Mouse (Mus musculus): Measurements from ENCODE around the gene Camkk2.

Gene Camkk2

DNA sequence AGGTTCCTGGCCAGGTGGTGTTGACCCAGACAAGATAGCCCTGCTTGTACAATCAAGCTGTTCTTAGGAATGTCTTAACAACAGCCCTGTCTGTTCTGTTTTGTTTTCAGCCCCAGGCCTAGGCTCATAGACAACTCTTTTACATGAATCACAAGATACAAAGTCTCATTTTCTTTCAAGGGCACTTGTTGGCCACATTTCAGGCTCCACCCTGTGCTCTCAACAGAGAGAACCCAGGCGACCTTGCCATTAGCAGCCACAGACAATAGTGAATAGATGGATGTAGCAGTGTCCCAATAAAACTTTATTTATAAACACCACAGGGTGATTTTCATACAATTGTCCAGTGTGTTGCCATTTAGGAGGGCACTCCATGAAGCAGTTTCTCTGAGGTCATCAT is 2.9 kb upstream of the Camkk2 start:
- no peak for DNase-seq (ENCODE audit: low read depth, low spot score)

DNA sequence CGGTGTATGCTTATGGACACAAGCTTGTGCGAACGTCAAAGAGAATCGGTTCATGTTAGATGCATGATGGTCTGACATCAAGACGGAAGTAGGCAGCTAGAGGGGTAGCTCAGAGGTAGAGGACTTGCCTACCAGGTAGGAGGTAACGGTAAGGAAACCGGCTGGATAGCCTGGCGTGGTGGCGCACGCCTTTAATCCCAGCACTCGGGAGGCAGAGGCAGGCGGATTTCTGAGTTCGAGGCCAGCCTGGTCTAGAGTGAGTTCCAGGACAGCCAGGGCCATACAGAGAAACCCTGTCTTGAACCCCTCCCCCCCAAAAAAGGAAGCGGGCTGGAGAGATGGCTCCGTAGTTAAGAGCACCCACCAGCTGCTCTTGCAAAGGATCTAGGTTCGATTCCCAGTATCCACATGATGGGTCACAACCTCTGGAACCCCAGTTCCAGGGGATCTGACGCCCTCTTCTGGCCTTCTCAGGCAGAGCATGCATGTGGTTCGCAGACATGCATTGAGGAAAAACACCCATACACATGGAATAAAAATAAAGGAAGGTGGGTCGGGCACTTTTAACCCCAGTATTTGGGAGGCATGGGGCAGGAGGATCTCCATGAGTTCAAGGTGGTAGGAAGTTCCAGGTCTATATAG is 1.7 kb upstream of the Camkk2 start:
- no peak for DNase-seq (ENCODE audit: low read depth, low spot score)

DNA sequence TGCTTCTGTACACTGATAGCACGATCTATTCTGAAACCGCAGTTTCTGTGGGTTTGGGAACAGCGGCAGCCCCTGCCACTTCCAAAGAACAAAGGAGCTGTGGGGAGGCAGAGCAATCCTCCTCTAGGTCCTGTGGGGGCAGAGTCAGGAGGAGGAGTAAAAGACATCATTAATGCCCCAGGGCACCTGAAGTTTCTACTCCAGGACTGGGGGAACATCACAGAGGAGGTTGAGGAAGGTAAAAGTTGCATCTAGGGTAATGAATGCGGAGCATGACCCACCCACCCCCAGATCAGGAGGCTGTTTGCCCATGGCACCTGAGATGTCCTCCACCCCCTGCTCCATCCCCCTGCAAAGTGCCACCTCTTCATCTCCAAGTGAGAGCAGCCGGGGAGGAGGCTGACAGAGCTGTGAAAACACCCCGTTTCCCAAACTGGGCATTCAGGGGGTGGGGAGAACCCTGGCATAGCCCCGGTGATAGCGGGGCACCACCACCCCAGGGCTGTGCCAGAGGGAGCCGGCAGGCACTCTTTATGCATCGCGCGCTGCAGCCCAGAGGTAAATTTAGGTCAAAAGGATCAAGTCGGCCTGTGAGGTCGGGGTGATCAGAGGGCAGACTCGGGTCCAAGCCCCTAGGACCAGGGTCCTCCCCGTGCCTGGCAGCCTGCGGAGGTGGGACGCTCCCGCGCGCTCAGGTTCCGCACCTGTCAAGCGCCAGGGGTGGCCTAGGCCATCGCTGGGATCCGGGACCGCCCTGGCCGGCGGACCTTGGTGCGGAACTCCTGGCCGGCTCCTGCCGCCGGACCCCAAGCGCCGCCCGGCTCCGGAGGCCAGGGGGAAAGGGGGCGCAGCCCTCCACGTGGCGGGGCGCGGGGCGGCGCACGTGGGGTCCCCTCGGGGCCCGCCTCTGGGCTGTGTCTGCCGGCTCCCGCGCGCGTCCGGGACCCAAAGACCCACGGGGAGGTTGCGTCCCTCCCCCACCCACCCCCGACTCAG is 680 bp downstream of the Camkk2 start:
- DNase-seq (ENCODE audit: low read depth, low spot score) = no peak

DNA sequence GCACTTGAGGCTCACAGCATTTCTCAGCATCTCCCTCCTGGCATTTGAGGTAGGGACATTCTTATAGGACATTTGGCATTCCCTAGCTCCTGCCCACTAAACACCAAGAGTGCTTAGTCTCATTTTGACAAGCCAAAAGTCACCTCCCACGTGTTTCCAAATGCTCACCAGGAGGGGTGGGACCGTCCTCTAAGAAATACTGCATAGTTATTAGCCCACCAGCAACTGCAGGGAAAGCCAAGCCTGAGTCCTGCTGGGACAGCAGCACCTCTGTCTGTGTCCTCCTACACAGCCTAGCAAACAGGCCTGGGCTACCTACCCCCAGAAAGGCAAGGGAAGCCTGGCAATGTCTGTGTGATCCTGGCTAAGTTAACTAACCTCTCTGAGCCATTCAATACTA is 1.9 kb downstream of the Camkk2 start:
- no peak for DNase-seq (ENCODE audit: low read depth, low spot score)

DNA sequence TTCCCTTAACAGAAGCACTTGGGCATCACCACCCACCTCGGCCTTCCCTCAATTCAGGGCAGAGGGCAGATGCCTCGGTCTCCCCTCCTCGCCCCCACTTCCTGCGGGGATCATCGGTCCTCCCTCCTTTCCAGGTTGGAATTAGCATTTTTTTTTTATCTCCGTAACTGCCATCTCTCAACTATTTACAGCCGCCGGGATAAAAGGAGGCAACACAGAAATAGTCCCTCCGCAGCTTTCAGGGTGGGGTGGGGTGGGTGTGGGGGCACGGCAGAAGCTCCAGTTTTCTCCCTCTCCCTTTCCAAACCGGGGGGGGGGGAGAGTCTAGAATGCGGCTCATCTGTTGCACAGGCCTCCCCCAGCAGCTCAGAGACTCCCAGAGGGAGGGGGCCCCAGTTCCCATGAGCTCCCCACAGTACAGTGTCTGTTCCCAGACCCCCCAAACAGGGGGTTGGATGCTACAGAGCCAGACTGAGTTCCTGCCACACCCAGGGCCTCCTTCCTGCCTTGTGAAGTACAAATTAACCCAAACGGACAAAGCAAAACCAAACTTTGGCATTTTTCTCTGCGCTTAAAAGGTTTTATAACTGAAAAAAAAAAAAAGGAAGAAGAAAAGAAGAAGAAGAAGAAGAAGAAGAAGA is 3.4 kb downstream of the Camkk2 start:
- DNase-seq (ENCODE audit: low read depth, low spot score) = no peak

DNA sequence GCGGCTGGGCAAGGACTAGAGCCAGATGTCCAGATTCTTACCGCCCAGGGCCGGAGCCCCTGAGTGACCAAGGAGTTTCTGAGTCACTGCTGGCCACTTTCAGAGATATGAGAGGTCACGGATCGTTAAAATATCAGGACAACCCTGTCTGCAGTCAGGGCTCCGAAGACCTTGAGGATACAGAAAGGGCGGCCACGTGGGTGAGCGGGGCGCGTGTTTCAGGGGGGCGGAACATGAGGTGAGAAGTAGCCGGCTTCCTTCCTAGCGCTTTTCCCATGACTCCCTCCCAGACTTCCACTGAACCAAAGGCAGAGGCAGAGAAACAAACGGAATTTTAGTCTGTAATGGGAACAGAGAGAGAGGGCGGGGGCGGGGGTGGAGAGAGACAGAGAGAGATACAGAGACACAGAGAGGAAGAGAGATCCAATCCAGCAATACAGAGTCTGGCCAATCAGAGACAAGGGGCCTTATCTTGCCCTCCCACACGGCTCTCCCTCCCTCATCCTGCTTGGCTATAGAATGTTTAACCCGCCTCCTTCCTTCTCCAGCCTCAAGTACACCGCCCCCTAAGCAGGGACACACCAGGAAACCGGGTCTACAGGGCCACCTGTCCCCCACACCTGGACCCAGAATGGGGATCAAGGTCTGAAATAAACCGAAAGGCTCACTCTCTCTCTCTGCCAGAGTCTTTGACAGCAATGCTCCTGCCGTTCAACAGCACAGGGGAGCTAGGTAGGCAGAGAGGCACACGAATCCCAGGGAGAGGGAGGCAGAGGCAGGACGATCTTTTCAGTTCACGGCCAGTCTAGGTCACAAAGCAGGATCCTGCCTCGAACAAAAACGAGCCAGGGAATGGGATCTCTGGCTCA is 4.2 kb downstream of the Camkk2 start:
- DNase-seq (ENCODE audit: low read depth, low spot score) = no peak

DNA sequence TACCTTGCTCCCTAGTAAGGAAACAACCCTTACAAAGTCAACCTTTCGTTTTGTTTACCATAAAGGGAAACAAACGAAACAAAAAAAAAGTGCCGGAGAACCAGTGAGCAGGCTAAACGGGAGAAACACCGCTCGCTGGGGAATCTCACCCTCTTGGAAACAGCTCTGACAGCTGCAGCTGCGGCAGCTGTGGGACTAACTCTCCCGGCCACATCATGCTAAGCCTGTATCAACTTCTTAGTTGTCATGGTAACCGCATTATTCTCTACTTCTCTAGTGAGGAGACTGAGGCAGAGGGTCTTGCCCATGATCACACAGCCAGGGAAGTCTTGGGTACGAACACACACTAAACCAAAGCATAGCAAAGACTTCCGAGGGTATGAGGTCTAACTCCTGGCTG is 5.5 kb downstream of the Camkk2 start:
- no peak for DNase-seq (ENCODE audit: low read depth, low spot score)

DNA sequence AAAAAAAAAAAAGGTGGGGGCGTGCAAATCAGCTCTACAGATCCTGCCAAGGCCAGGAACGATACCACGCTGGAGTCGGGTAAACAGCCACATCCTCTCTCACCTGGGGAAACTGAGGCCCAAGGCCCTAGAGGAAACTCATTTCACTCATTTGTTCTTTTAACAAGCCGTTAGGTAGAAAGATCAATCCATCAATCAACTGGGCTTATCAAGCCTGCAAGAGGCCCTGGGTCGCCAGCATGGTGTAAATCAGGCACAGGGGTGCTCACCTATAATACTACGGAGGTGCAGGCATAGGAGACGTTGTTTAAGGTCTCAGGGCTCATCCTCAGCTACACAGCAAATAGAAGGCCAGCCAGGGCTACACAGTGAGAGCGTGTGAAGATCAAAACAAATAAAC is 7.8 kb downstream of the Camkk2 start:
- no peak for DNase-seq (ENCODE audit: low read depth, low spot score)

DNA sequence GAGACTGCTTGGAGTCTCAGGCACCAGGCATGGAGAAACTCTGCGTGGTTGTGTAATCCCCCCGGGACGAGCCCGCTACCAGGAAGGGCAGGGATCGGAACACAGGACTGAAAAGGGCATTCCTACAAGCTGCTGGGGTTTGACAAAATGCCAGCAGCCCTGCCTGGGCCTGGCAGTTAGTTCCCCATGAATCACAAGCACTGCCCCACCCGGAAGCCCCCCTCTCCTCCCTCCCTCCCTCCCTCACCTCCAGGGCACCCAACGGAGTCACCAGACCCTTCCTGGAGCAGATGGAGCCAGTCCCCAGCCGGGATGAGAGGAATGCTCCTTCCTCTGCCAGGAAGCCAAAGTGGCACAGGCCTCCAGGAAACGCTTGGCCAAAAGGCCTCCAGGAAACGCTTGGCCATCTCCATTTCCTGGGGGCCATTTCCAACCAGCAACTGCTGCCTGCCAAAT is 8.4 kb downstream of the Camkk2 start:
- DNase-seq (ENCODE audit: low read depth, low spot score) = peak; percentile 88

DNA sequence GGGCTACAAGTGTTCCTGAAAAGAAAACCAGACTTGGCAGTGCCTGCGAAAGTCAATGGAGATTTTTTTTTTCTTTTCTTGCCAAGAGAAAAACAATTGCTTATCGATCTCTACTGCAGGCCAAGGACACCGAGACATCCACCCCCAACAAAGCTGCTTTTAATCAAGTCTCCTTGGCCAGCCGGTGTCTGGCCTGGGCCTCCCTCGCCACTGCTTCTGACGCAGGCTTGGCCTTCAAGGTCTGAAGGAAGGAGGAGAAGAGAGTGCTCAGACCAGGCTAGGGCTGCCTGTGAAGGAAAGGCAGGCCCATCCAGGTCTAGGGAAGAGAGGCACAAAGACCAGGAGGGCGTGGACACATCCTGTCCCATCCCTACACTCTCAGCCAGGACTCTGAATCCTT is 8.9 kb downstream of the Camkk2 start:
- peak; percentile 56 for DNase-seq (ENCODE audit: low read depth, low spot score)

DNA sequence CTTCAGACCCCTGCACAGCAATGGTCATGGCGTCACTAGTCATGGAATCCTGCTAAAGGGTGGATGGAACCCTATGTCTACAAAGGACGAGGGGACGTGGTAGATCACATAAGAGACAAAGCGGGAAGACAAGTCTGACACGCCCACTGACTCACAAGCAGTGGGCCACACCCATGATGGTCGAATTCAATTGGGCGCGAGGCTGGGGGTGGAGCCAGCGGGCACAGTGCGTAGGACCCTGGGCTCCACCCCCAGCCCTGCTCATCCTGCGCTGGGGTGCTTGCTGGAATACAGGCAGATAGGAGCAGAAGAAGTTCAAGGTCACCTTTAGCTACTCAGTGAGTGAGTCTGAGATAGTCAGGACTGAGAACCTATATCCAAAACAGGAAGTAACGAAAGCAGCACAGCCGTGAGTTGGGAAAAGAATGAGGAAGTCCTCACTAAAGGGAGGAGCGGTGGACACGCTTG is 10.1 kb downstream of the Camkk2 start:
- DNase-seq (ENCODE audit: low read depth, low spot score) = no peak

DNA sequence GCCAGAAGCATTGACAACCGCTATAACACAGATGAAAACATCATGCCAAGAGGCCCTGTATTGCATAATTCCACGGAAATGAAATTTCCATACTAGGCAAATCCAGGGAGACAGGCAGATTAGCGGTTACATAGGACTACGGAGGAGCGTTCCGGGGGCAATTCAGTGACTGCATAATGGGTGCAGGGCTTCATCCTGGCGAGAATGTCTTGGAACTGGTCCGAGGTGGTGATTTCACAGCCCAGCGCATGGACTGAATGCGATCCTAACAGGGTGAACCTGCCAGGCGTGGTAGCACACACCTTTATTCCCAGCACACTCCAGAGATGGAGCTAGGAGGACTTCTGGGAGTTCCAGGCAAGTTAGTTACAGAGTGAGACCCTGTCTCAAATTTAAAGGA is 11.9 kb downstream of the Camkk2 start:
- DNase-seq (ENCODE audit: low read depth, low spot score) = no peak

DNA sequence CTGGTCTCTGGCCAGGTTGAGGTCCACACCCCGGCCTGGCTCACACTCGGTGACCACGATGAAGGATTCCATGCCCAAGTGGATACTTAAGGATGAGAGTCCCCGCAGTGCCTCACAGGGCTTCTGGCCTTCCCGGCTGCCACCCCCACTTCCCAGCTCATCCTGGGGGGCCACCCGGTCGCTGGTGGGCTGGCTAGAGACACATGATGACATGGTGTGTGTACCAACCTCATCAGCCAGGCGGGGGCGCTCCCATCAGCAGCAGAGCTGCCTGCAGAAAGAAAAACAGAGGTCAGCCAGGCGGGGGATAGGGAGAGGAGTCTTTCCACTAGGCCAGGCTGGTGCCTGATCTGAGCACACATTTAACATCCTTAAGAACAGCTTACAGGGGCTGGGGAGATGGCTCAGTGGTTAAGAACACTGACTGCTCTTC is 15.2 kb downstream of the Camkk2 start:
- no peak for DNase-seq (ENCODE audit: low read depth, low spot score)

DNA sequence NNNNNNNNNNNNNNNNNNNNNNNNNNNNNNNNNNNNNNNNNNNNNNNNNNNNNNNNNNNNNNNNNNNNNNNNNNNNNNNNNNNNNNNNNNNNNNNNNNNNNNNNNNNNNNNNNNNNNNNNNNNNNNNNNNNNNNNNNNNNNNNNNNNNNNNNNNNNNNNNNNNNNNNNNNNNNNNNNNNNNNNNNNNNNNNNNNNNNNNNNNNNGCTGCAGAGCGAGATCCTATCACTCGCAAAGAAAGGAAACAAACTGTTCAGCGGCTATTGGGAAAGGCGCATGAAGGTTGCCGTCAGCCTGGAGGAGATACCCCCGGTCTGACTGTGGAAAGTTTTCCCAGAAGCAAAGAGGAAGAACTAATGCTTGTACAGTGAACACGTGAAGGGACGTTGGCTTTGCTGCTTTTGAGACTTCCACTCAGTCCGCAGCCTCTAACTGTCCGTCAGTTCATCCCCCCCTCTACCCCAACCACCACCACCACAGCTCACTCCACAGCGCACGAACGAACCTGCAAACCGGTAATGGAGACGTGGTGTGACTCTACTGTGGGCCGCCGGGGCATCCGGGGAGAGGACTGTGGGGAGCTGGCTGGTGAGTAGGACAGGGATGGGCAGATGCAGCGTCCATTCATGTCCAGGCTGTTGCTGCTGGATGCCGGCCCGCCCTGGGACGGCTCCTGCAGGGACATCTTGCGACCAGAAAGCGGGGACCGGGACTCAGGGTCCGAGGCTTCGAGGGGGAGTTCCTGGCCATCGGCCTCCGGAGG is 15.8 kb downstream of the Camkk2 start:
- no peak for DNase-seq (ENCODE audit: low read depth, low spot score)

DNA sequence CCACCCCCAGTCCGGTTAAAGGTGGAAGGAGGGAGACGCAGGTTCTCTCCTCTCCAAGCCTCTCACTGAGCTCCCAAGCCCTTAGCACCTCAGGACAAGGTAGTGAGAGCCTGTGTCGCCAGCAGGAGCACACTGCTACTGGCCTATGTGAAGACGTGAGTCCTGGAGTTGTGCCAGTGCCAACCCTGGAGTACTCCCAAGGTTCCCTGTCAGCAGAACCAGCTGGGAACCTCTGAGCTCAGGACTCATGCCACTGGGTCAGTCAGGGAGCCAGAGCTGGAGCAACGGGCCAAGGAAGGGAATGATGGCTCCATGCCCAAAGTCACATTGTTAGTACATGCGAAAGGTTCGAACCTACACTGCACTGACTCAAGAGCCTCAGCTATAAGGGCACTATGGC is 22.5 kb downstream of the Camkk2 start:
- DNase-seq (ENCODE audit: low read depth, low spot score) = peak; percentile 65

DNA sequence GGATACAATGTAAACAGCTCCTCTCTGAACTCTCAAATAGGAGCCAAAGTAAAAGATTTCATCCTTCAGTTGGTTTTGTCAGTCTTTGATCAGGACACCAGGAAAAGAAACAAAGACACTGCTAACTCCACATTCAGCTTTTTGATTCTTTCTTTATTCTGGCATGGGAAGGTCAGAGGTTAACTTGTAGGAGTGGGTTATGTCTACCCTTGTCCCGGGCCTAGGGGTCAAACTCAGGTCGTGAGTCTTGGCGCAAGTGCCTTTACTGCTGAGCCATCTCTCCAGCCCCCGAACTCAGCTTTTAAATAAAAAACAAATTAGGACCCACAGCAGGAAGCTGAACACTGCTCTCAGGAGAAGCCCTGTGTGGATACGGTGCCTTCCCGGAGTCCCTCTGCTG is 23.1 kb downstream of the Camkk2 start:
- DNase-seq (ENCODE audit: low read depth, low spot score) = no peak

DNA sequence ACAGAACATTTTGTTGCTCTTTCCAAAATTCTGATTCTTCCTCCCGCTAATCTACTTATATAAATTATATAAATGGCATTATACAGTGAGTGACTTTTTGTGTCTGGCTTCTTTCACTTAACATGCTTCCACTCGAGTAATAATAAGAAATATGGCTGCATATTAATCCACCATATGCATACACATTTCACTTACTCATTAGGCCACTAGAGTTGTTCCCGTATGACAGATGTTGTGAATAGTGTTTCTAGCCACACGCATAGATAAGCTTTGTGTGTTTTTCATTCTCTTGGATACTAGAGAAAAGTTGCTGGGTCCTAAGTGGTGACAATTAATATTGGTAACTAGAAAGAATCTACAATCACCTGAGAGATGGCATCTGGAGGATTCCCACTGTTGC is 23.6 kb downstream of the Camkk2 start:
- no peak for DNase-seq (ENCODE audit: low read depth, low spot score)

DNA sequence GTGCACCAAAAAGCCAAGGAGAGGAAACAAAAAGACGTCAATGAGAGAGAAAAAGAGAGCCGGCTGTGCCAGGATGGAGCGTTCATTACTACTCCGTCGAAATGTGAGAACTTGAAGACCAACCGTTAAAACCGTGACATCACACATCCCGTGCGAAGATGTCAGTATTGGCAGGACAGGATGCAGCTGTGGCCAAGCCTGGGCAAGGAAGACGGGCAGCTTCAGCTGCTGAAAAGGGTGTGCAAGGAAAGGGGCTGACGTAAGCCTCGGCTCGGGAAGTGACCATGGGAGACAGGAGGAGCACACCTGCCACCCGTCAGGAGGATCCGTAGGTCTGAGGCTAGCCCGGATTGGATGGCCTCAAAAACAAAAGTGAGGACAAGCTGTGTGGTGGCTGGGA is 24.7 kb downstream of the Camkk2 start:
- DNase-seq (ENCODE audit: low read depth, low spot score) = no peak

DNA sequence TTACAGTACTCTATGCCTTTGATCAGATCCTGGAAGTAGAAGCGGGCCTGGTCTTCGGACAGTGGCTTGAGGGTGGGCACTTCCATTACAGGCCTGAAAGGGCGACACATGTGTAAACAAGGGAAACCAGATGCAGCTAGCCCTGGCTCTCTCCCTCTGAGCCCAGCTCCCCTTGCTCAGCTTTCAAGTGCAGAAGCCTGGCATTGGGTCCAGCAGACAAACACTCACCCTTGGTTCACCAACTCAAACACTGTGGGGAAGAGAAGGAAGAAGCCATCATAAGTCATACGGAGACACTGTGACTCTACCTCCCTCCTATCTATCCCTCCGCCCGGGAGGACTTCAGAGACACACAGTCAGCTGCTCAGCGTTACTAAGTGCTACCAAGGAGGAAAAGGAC is 31.3 kb downstream of the Camkk2 start:
- no peak for DNase-seq (ENCODE audit: low read depth, low spot score)

DNA sequence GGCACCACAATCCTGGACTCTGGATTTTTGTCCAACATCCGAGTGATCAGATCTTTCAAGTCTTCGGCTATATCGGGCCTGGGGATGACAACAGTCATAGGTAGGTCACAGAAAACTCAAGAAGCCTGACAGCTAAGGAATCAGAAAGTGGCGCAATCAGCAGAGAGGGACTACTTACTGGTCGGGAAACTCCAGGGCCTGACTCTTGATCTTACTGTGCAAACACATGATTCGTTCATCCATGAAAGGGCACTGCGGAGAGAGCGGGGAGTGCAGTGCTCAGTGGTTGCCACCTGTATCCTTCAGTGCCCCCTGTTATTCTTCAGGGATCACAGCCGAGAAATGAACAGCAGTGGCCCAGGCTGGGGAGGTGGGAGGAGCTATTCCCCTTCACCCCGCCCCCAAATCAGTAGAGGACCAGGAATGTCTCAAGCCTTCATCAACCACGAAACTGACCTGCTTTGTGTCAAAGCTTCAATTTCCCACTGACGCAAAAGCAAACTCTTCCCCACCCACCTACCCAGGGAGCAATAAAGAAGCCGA is 35.3 kb downstream of the Camkk2 start:
- DNase-seq (ENCODE audit: low read depth, low spot score) = no peak

All from skeletal muscle tissue, adult 2 months (tissue).